Comparison of ENCODE assay signal across 16 mouse cellular contexts in the genomic region with DNA sequence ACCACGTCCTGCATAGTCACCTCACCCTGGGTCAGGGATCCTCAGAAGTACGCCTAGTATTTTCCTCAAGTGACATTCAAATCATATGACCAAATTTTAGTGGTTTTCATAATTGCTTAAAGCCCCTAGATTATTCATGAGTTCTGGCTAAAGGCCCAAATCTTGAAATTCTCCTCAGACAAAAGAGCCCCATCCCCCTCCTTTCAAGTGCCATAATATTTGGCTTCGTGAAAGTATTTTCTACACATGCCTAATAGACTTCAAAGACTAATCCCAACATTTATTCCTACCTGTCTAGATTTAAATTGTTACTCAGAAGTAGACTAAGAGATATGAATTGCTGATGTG.
DNase-seq lines count a peak whose midpoint lies in the region; ATAC-seq and TF ChIP-seq lines count a peak whose summit lies in the region.
"Had no signal": no experiment of that assay in that cellular context is flagged by ENCODE, and none has a peak within 500 bp of the region (broad histone marks: within the 10 kb centered on the region; RNA-seq: fewer than 3 reads in every experiment).

No protein-coding gene starts in this region.

- DNase-seq in lung, postnatal 0 days (ENCODE audit: low spot score) = no peak
- no peak for DNase-seq in lung, adult 18-20 months
- DNase-seq in hindbrain, postnatal 0 days (ENCODE audit: low spot score) = peak; percentile 68
- DNase-seq in spleen, postnatal 36 days (ENCODE audit: low spot score in 2 of 2) = no peak
- DNase-seq: cerebellum, adult 11 months; gastrocnemius, postnatal 25 days; heart, postnatal 36 days; kidney, postnatal 10 days; thymus, postnatal 25 days had no signal

- H3K27ac ChIP-seq in hindbrain, embryonic 13.5 days = peak overlapping the region; percentile 60; the same call in 1 of the 2 replicates
- H3K27ac ChIP-seq in hindbrain, embryonic 12.5 days = no peak overlapping the region
- H3K27ac ChIP-seq in lung, postnatal 0 days (ENCODE audit: low read length) = peak overlapping the region; percentile 44; the same call in 1 of the 2 replicates
- peak overlapping the region; percentile 39 for H3K27ac ChIP-seq in brown adipose tissue, adult 24 weeks (replicated peaks; ENCODE audit: low read depth, low read length)
- H3K27ac ChIP-seq in hindbrain, postnatal 0 days = 0 out of 2 replicates have a peak overlapping the region, but pooled peaks have one; percentile 51
- H3K27ac ChIP-seq: limb, embryonic 12.5 days; liver, embryonic 14.5 days; macrophage had no signal

- H3K36me3 ChIP-seq in hindbrain, embryonic 13.5 days = no peaks in the 10 kb centered on the region
- H3K36me3 ChIP-seq in hindbrain, embryonic 12.5 days = no peaks in the 10 kb centered on the region
- no peaks in the 10 kb centered on the region for H3K36me3 ChIP-seq in lung, postnatal 0 days (ENCODE audit: insufficient read depth, low read length)
- no peaks in the 10 kb centered on the region for H3K36me3 ChIP-seq in hindbrain, postnatal 0 days (ENCODE audit: insufficient read depth, low read length)
- H3K36me3 ChIP-seq: limb, embryonic 12.5 days had no signal

- no peak overlapping the region for H3K4me3 ChIP-seq in hindbrain, embryonic 13.5 days
- H3K4me3 ChIP-seq in hindbrain, embryonic 12.5 days = no peak overlapping the region
- no peak overlapping the region for H3K4me3 ChIP-seq in lung, postnatal 0 days (ENCODE audit: low read depth, low read length)
- no peak overlapping the region for H3K4me3 ChIP-seq in brown adipose tissue, adult 24 weeks (ENCODE audit: insufficient read depth, low read depth, low read length)
- no peak overlapping the region for H3K4me3 ChIP-seq in hindbrain, postnatal 0 days (ENCODE audit: low read length)
- H3K4me3 ChIP-seq: limb, embryonic 12.5 days had no signal

- H3K9me3 ChIP-seq in hindbrain, embryonic 13.5 days = no peaks in the 10 kb centered on the region
- no peaks in the 10 kb centered on the region for H3K9me3 ChIP-seq in hindbrain, embryonic 12.5 days (replicated peaks)
- H3K9me3 ChIP-seq in lung, postnatal 0 days (ENCODE audit: low read length) = no peaks in the 10 kb centered on the region
- H3K9me3 ChIP-seq in hindbrain, postnatal 0 days (ENCODE audit: low read length) = no peaks in the 10 kb centered on the region
- H3K9me3 ChIP-seq: limb, embryonic 12.5 days had no signal

- no peak for TF ChIP-seq CTCF in lung, postnatal 0 days (IDR thresholded peaks at IDR 0.05)
- no peak for TF ChIP-seq CTCF in hindbrain, postnatal 0 days (IDR thresholded peaks at IDR 0.05; ENCODE audit: low read depth)

- no peak overlapping the region for H3K4me2 ChIP-seq in hindbrain, embryonic 13.5 days
- no peak overlapping the region for H3K4me2 ChIP-seq in hindbrain, embryonic 12.5 days (replicated peaks)
- no peak overlapping the region for H3K4me2 ChIP-seq in lung, postnatal 0 days (replicated peaks; ENCODE audit: low read depth, low read length)
- no peak overlapping the region for H3K4me2 ChIP-seq in hindbrain, postnatal 0 days (ENCODE audit: low read depth, low read length)
- H3K4me2 ChIP-seq: limb, embryonic 12.5 days had no signal

- WGBS in hindbrain, embryonic 13.5 days = 78% methylated on average over 3 of the region's 3 CpGs
- WGBS in hindbrain, embryonic 12.5 days = 87% methylated on average over 3 of the region's 3 CpGs
- 42% methylated on average over 3 of the region's 3 CpGs for WGBS in lung, postnatal 0 days
- 41% methylated on average over 3 of the region's 3 CpGs for WGBS in hindbrain, postnatal 0 days

- H3K9ac ChIP-seq in hindbrain, embryonic 13.5 days = no peak overlapping the region
- no peak overlapping the region for H3K9ac ChIP-seq in hindbrain, embryonic 12.5 days
- no peak overlapping the region for H3K9ac ChIP-seq in lung, postnatal 0 days (replicated peaks; ENCODE audit: low read depth)
- no peak overlapping the region for H3K9ac ChIP-seq in hindbrain, postnatal 0 days (replicated peaks; ENCODE audit: low read length)
- H3K9ac ChIP-seq: limb, embryonic 12.5 days; liver, embryonic 14.5 days had no signal

- ATAC-seq in hindbrain, embryonic 13.5 days (ENCODE audit: low FRiP score) = no peak
- no peak for ATAC-seq in hindbrain, embryonic 12.5 days (ENCODE audit: low FRiP score)
- ATAC-seq in lung, postnatal 0 days = no peak
- peak; percentile 13; the same call in 1 of the 2 replicates for ATAC-seq in hindbrain, postnatal 0 days
- ATAC-seq: intestine, postnatal 0 days had no signal

- TF ChIP-seq EP300 in lung, postnatal 0 days (IDR thresholded peaks at IDR 0.05) = no peak

- H3K27me3 ChIP-seq in hindbrain, embryonic 13.5 days = no peaks in the 10 kb centered on the region
- H3K27me3 ChIP-seq in hindbrain, embryonic 12.5 days = no peaks in the 10 kb centered on the region
- H3K27me3 ChIP-seq in lung, postnatal 0 days (replicated peaks; ENCODE audit: insufficient read depth, low read length) = no peaks in the 10 kb centered on the region
- H3K27me3 ChIP-seq in hindbrain, postnatal 0 days (ENCODE audit: insufficient read depth, low read length) = no peaks in the 10 kb centered on the region
- H3K27me3 ChIP-seq: limb, embryonic 12.5 days had no signal

- H3K4me1 ChIP-seq in hindbrain, embryonic 13.5 days (replicated peaks) = peaks cover 39% of the 10 kb centered on the region
- peaks cover 25% of the 10 kb centered on the region for H3K4me1 ChIP-seq in hindbrain, embryonic 12.5 days
- peaks cover 9% of the 10 kb centered on the region; the same call in 1 of the 2 replicates for H3K4me1 ChIP-seq in lung, postnatal 0 days (ENCODE audit: insufficient read depth, low read depth, low read length)
- H3K4me1 ChIP-seq in brown adipose tissue, adult 24 weeks (ENCODE audit: control insufficient read depth, insufficient read depth, insufficient read length, low read length) = peaks cover 18% of the 10 kb centered on the region
- peaks cover 26% of the 10 kb centered on the region for H3K4me1 ChIP-seq in hindbrain, postnatal 0 days (ENCODE audit: insufficient read depth, low read length)
